Mouse (Mus musculus): ENCODE results near the gene Calhm4.
A peak's percentile ranks its signal among the peaks of the same experiment; 100 is the strongest.
"Not testable (repeated sequence)": the region's sequence is repeated elsewhere in the genome, so short reads cannot be mapped to it uniquely, and the experiment has no call there.

Calhm4 gene

DNA sequence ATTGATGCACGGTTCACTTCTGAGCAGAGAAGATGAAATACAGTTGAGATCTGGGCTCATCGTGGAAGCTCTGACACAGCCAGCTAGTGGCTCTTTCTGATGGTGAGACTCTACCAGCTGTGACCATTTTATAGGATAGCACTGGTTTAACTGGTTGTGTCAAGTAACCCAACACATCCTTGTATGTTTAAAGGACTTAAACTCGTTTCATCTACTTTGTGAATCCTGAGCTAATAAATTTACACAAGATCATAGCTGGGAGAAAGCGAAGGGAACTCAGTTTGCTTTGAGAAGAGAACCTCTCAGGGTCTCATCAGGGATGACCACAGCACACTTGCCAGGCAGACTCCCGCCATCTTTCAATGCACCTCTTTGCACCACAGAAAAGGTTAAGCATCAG lies at the start of gene Calhm4:
Gene Calhm4 (minus strand): TSS at position 101 of the 400 bp plus-strand sequence.
- DNase-seq (ENCODE audit: low read depth, low spot score) = no peak

DNA sequence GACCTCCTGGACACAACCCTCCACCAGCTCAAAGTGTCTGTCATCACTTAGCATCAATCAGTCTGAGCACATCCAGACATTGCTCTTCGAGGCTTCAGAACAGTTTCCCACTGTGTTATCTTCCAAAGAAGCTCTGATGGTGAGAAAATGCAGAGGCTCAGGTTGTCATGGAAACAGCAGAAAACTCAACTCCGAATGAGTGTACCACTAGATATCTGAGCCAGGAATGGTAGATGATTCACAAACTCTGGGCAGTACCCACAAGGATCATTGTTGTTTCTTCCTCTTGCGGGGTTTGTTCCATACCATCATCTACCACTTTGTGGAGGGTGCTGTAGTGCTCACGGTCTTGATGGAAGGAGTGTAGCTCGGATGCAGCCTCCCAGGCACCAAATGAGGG lies 47.8 kb upstream of the Calhm4 start:
- DNase-seq (ENCODE audit: low read depth, low spot score) = no peak

DNA sequence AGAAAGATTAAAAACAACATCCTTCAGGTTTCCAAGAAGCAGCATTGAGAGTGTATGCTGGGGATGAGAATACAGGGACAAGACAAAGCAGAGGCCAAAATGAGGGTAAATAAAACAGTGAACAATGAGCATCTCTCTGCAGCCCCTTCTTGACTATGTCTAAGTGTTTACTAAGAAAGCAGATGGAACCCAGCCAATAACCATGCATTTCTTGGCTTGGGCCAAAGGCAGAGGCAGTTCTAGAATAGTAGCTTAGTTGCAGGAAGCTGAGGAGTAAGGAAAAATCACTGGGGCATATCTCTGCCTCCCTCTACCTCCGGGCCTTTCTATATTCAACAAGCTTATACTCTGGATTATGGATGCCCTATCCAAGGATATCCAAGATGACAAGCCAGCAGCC lies 46.4 kb upstream of the Calhm4 start:
- DNase-seq (ENCODE audit: low read depth, low spot score) = no peak

DNA sequence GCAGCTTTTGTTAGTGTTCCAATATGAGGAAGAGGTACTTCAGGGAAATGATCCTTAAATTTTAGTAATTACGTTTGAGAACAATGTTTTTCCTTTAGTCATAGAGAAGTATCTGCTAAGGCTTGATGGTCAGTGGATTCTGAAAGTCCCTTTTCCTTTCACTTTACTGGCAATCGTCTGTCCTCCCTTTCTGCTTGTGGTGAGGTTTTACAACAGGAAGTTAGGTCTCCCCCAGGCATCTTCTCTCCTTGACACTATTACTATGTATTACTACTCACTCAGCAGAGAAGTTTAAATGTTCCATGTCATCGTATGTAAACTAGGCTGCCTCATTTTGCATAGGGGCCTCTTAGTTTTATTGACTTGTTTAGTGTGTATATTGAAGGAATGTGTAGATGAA lies 45.4 kb upstream of the Calhm4 start:
- no peak for DNase-seq (ENCODE audit: low read depth, low spot score)

DNA sequence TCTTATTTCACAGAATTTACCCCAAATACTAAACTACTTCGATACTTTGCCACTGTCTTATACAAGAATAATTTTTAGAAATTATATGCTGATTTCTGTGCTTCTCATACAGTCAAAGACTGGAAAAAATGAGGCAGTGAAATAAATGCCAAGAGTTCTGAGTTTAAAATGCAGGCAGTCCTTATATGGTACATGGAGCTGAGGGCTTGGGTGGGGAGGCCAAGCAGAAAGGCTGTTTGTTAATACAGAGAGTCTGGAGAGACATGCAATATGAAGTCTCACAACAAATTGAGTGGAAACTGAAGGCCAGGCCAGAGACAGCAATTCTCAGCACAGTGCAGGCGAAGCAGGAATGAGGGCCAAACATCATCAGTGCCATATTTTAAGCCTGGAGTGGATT lies 44.4 kb upstream of the Calhm4 start:
- DNase-seq (ENCODE audit: low read depth, low spot score) = no peak

DNA sequence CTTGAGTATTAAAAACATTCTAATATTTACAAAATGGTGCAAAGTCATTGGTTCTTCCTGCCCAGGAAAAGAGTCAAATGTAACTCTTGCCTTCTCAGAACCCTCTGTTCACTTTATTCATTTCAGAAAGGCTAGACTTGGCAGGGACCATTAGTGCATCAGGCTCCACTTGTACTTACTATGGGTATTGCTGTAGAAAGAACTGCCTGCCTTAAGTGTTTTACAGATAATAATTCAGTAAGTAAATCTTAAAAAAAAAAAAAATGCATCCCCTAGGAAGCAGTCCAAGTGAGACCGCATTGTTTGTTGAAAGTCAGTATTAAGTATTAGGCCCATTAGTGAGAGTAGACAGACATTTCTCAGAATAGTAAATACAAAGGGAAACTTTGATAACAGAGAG lies 42.4 kb upstream of the Calhm4 start:
- DNase-seq (ENCODE audit: low read depth, low spot score) = no peak

DNA sequence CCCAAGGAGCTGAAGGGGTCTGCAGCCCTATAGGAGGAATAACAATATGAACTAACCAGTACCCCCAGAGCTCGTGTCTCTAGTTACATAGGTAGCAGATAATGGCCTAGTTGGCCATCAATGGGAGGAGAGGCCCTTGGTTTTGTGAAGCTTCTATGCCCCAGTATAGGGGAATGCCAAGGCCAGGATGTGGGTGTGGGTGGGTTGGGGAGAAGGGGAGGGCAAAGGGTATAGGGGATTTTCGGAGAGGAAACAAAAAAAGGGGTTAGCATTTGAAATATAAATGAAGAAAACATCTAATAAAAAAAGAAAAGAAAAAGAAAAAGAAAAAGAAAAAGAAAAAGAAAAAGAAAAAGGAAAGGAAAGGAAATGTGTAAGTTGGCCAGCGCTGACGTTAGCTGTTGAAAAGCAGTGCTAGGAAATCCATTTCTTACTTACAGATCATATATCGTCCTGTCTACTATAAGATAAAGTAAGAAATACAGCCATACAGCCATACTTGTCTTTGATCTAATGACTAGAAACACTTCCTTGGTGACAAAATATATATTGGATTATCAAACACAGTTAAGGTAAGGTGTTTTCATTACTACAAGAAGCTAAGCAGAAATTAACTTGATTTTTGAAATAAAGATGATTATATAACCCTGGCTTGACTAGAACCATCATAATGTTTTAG lies 30.6 kb upstream of the Calhm4 start:
- DNase-seq (ENCODE audit: low read depth, low spot score) = no peak

DNA sequence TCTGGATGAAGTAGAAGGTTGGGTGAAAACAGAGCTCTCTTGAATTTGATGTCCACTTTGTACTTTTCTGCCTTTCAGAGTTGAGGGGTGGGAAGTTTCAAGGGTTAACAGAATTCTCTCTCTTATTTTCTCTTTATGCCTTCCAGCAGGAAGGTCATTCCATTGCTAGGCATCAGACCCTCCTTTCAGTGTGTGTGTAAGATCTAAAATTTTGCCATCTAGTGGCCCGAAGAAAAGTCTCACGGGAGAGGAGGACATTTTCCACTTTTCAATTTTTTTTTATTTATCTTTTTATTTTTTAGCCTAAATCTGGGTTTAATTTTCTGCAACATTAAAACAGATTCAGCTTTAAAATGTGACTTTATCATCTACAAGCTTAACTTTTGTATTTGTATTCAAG lies 27.5 kb upstream of the Calhm4 start:
- DNase-seq (ENCODE audit: low read depth, low spot score) = no peak

DNA sequence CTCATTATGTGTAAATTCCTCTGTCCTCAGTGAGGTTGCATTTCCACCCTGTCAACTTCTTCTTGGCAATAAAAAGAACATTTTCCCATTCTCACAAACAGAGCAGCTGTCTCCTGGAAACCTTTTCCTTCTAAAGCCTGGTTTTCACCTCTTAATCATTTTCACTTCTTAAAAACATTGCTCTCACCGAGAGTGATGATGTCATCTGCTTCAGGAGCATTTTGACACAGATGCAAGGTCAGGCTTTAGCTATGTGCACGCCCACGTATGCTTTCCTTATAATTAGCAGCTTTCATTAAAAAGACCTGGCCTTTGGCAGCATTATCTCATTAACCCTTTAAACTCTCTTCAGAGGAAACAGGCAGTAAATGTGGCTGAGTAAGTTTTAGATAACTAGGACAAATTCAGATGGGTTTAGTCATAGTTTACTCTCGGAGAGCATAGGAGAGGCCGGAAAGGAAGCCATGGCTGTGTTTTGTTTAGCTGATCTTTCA lies 26.9 kb upstream of the Calhm4 start:
- DNase-seq (ENCODE audit: low read depth, low spot score) = no peak

DNA sequence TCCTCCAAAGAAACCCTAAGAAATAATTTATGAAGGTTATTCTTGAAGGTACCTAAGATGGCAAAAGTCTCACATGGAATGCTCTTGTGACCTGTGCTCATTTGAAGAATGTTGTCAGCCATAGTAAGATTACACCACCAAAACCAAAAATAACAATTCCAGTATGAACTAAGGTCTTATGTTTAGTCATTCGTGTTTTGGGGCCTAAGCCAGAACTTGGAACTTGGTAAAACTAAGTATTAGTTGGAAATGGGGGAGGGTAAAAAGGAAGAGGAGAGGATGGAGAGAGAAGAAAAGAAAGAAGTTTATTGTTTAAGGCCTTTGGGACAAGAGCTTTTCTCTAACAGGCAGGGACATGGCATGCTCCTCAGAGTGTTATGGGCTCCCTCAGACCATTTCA lies 25.5 kb upstream of the Calhm4 start:
- DNase-seq (ENCODE audit: low read depth, low spot score) = no peak

DNA sequence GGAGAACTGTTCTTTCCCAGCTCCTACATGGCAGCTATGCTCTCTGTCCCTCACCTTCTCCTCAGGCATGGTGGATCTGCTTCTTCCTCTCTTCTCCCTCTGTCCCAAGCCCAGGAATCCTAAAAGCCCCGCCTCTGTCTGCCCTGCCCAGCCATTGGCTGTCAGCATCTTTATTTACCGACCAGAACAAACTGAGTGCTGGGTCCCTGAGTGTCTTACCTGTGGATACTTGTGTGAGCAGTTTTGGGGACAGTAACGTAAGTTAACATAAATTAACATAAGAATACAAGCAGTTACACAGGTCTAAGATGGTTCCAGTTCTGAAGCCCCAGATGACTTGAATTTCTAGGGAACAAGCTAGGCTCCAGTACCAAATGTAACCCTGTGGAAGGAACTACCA lies 22.5 kb upstream of the Calhm4 start:
- DNase-seq (ENCODE audit: low read depth, low spot score) = peak; percentile 55

DNA sequence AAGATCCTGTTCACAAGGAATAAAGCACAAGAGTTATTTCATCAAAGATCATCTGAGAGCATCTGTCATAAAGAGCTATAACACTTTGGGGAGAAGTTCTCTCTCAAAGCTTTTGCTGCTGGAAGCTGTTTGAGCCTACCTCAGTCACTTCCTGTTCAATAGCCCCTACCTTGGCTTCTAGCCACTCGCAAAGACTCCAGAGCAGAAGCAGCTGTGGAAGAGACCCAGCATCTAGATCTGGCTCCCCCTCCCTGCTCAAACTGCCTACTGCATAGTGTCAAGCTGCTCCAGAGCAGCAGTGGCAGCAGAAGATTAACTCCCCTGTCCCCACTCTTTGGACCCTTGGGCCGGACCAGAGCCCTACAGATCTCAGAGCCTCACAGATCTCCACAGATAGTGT lies 9.9 kb upstream of the Calhm4 start:
- DNase-seq (ENCODE audit: low read depth, low spot score) = no peak

DNA sequence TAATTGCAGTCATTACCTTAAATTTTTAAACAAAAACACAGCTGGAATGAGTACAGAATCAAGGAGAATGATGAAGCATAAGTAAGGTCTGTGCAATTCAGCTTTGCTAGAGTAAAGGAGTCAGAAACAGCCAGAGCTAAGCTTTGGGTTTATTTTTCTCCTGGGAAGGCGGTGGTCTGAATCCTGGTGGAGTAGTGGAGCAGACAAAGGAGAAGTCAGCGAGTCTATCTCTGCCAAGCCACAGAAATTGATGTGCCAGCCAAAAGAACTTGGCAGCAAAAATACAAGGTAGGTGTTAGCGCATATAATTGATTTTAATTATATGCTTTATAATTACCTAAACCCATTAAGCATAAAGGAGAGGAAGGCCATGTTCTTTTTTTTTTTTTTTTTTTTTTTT lies 6.7 kb downstream of the Calhm4 start, which contains the start of gene Trappc3l:
Gene Trappc3l (plus strand): TSS at position 197 of the 400 bp plus-strand sequence.
- DNase-seq (ENCODE audit: low read depth, low spot score) = no peak

DNA sequence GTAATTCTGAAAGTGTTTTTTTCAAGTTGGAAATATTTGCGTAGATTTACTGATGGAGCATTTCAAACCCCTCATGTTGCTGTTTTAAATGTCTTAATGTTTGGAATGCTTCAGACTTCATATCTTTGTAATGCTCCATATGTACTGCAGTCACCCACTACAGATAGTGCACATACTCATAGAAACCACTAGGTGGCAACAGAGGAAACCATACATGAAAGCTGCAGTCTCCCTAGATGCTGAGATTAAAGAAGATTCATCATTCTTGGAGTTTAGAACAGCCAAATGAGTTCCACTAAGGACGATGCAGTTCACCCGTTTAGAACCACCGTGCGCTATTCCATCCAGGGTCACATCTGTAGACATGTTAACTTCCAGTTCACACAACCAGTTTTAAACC lies 7.5 kb downstream of the Calhm4 start:
- peak; percentile 60 for DNase-seq (ENCODE audit: low read depth, low spot score)

DNA sequence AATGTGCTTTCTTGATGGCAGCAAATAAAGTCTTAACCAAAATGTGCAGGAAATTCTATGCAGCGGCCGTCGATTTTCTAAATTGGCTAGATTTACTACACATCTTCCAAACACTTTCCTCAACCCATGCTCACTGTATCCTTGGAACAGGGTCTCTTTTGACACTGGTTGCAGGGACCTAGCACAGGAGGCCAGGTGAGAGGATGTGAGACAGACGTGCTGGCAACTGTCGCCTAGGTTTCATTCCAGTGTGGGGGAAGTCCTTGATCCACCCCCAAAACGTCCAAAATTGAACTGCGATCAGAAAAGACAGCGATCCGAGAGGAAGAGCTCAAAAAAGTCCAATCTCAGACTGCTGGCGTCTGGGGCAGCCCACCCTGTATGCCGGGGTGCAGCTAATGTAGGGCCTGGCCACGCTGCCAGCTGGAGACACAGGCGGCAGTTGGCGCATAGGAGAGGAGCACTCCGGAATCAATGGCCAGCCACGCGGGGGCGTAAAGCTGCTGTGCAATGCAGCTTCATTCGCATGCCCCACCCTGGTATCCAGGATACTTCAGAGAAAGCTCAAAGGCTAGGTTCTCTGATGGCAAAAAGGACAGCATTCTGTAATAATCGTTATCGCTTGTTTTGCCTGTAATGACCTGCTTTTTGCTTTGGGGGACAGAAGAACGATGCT lies 10.3 kb downstream of the Calhm4 start:
- peak; percentile 91 for DNase-seq (ENCODE audit: low read depth, low spot score)

DNA sequence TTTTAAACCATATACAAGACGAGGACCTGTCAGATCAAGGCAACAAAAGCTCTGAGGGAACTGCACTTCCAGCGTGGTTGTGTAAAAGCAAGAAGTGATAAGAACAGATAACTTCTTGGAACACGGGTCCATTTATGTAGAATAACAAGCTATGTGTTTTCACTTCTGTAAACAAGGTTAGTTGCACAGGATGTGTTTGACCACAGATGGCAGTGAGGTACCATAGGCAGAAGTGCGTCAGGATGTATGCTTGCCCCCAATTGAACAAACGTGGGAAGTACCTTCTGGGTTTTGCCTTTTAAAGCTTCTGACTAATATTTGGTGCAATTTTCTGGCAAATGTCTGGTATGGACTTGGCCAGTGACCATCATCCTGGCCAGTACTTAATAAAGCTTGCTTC lies 13.8 kb downstream of the Calhm4 start:
- DNase-seq (ENCODE audit: low read depth, low spot score) = no peak

DNA sequence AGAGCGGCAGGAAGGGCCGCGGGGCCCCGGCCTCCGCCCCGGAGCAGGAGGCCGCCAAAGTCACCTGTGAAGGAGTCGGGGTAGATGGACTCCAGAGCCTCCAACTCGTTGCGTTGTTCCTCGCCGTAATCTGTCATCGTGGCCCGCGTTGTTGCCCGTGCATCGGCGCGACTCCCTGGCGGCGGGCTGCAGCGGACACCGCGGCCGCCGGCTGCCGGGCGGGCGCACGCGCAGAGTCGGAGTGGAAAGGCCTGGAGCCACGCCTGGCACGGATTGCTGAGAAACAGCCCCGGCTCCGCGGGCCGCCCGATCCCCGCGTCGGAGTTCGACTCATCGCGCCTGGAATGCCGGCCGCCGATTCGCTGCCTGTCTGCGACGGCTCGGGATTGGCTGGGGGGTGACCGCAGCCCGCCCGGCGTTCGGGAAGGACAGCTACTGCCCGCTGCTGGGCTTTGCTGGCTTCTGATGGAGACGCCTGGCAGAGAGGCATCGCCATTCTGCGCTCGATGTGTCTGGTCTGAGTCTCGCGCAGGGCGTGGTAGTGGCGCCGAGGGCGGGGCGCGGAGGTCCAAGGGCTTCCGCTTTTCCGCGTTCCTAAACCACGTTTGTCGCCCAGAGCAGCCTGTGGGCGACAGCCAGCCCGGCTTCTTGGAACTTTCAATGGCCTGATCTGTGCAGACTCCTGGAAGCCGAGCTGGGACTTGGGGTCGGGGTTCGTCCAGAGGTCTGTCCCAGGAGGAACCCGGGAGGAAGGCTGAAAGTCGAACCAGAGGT lies 24.6 kb downstream of the Calhm4 start, which contains the start of gene Rwdd1:
Gene Rwdd1 (minus strand): TSS at position 323 of the 774 bp plus-strand sequence.
- DNase-seq (ENCODE audit: low read depth, low spot score) = peak; percentile 98

DNA sequence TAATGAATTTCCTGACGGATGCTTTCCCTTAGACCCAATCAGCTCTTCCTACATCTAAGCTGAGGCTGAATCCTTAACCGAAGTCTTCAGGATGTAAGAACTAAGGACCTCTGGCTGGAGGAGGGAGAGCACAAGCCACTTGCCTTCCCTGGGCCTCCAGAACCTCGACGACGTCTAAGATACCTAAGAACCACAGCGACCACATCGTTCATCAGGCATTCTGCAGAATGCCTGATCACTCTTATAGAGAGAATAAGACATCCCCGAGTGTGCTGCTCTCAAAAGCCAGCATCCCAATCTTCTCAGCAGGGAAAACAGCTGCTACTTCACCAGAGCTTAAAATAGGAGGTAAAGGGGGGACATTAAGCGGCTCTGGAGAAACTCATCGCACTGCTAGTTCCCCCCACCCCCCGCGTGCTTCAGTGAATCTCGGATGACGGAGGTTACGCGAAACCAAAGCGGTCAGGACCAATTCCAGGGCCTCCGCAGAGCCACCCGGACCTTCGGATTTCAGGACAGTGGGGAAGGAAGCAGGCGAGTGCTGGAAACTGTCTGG lies 25.3 kb downstream of the Calhm4 start:
- DNase-seq (ENCODE audit: low read depth, low spot score) = no peak

DNA sequence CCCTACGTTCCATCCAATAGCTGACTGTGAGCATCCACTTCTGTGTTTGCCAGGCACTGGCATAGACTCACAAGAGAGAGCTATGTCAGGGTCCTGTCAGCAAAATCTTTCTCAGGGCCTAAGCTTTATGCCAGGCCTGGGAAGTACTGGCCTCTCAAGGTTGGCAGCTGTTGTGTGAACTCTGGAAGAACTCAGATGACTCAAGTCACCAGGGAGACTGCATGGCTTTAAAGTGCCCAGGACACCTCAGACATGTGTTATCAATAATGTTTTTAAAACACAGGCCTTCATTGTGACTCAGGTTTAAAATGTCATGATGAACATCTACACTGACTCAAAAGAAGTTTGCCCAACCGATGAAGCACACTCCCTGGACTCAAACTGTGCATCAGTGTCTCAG lies 30.9 kb downstream of the Calhm4 start:
- DNase-seq (ENCODE audit: low read depth, low spot score) = no peak

DNA sequence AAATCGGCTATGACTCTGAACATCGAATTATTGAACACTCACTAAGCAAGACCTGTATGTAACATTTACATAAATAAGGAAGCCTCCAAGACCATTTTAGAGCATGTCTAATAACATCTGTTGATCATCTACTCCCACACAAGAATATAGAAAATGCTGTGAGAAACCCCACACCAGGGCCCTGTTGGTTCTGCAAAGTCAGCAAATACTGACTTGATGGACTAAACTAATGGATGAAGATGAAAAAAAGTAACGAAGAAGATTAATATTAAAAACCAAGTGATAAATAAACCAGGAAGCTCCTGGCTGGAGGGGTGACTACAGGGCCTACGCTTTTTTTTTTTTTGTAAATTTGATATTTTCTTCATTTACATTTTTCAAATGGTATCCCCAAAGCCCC lies 31.5 kb downstream of the Calhm4 start:
- no peak for DNase-seq (ENCODE audit: low read depth, low spot score)

DNA sequence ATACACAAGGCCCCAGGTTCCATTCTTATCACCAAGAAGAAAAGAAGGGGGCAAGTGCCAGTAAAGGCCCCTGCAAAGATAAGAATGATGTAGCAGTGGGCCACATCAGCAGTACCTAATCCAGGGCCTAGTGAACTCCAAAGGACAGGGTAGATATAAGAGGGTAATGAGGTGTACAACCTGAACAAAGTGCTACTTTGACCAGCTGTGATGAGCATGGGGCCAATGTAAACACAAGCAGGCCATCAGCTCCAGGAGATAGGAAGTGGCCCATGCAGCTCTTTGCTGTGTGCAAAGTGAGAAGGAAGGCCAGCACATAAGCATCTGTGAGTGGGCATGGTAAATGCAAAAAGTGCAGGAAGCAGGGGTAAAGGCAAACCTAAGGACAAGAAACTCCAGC lies 45.7 kb downstream of the Calhm4 start:
- DNase-seq (ENCODE audit: low read depth, low spot score) = no peak

DNA sequence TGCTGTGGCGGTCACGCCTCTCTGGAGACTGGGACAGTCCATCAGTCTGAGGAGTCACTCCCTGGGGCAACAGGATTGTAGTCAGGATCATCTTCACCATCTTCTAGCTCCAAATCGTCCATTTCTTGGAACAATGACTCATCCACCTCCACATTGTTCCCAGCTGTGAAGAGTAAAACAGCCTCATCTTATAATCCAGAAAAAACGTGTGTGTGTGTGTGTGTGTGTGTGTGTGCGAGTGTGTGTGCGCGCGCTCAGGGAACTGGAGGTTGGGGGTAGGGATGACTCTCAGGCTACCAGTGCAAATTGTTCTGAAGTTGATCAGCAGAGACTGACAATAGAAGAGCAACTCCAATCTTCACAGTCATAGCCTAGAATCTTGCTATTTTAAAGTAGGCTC lies 47.4 kb downstream of the Calhm4 start:
- not testable (repeated sequence) for DNase-seq (ENCODE audit: low read depth, low spot score)

Data from ZHBTc4 (cell line).